Mouse (Mus musculus) CH12.LX (cell line): ENCODE results near the gene D630023F18Rik. TPM values are rescaled to one million over a fixed set of nuclear protein-coding genes. Genes with fewer than 3 reads are reported as not detected.

Experiments used
- DNase-seq: peaks from one replicate; pipeline ENCODE4 v3.0.0-alpha.2; 2013; ENCODE audit errors: extremely low read depth
- H3K27ac ChIP-seq: 2 replicates; pipeline ENCODE4 v1.5.1; 2012; ENCODE audit warnings: low read depth, mild to moderate bottlenecking, control low read depth, moderate library complexity; ENCODE audit not compliant: insufficient read depth
- H3K27me3 ChIP-seq: replicated peaks from 2 replicates; pipeline ENCODE3; 2012; ENCODE audit warnings: inconsistent platforms
- H3K36me3 ChIP-seq, 2 experiments: replicated peaks in 1 of 2; 2 replicates each; pipeline versions ENCODE3 to v1.6.1; 2012; ENCODE audit warnings: inconsistent platforms in 1 of 2, low read length in 1 of 2, mild to moderate bottlenecking in 1 of 2, mixed read lengths in 1 of 2, moderate library complexity in 1 of 2; ENCODE audit not compliant: control insufficient read depth in 1 of 2, insufficient read depth in 1 of 2
- H3K4me1 ChIP-seq, 2 experiments: 2 replicates each; pipeline ENCODE4 v1.6.1; 2012; ENCODE audit warnings: inconsistent platforms in 1 of 2, moderate library complexity in 1 of 2; ENCODE audit not compliant: insufficient read depth in 2 of 2, control insufficient read depth in 1 of 2
- H3K4me2 ChIP-seq: 2 replicates; pipeline ENCODE4 v1.6.1; 2012; ENCODE audit warnings: low read depth, mild to moderate bottlenecking, control low read depth; ENCODE audit not compliant: poor library complexity, insufficient read depth, severe bottlenecking
- H3K4me3 ChIP-seq, 3 experiments: fragments of 150-350 bp in 1 of 3; sonication (generic) in 1 of 3; replicated peaks in 1 of 3; 2 replicates each; pipeline versions ENCODE3 to v1.5.1; 2011 to 2012; ENCODE audit warnings: low read depth in 2 of 3, low read length in 2 of 3, mild to moderate bottlenecking in 2 of 3, moderate library complexity in 2 of 3, control low read depth in 1 of 3, improper control_type of control experiment in 1 of 3, inconsistent platforms in 1 of 3, mixed read lengths in 1 of 3; ENCODE audit not compliant: poor library complexity in 1 of 3
- H3K79me2 ChIP-seq: replicated peaks from 2 replicates; pipeline ENCODE4 v1.6.1; 2012; ENCODE audit warnings: mild to moderate bottlenecking, moderate library complexity; ENCODE audit not compliant: control insufficient read depth, poor library complexity, insufficient read depth, severe bottlenecking; ENCODE audit errors: extremely low read depth
- H3K9ac ChIP-seq: 2 replicates; pipeline ENCODE4 v1.6.1; 2012; ENCODE audit warnings: low read depth, mild to moderate bottlenecking, control low read depth, moderate library complexity; ENCODE audit not compliant: insufficient read depth
- H3K9me3 ChIP-seq: replicated peaks from 2 replicates; pipeline ENCODE3; 2012; ENCODE audit warnings: low read length, inconsistent platforms, mixed read lengths
- BHLHE40 ChIP-seq: IDR thresholded peaks from 2 replicates; pipeline ENCODE4 v1.6.1; 2011; ENCODE audit warnings: mild to moderate bottlenecking, low read depth, low read length, improper control_type of control experiment
- CHD1 ChIP-seq: IDR thresholded peaks from 2 replicates; pipeline ENCODE4 v1.6.1; 2012; ENCODE audit warnings: low read depth, low read length, improper control_type of control experiment, inconsistent platforms
- CHD2 ChIP-seq: IDR thresholded peaks from 2 replicates; pipeline ENCODE4 v1.6.1; 2011; ENCODE audit warnings: low read length, improper control_type of control experiment
- E2F4 ChIP-seq: IDR thresholded peaks from 2 replicates; pipeline ENCODE4 v1.6.1; 2011; ENCODE audit warnings: low read depth, low read length, improper control_type of control experiment; ENCODE audit not compliant: insufficient replicate concordance
- ETS1 ChIP-seq: conservative IDR thresholded peaks from 2 replicates; pipeline ENCODE4 v1.6.1; 2012; ENCODE audit warnings: low read depth, mild to moderate bottlenecking, inconsistent platforms, low read length, improper control_type of control experiment, moderate library complexity
- HCFC1 ChIP-seq: IDR thresholded peaks from 2 replicates; pipeline ENCODE4 v1.6.1; 2012; ENCODE audit warnings: low read depth, mild to moderate bottlenecking, inconsistent platforms, low read length, improper control_type of control experiment
- IRF4 ChIP-seq: IDR thresholded peaks from 2 replicates; pipeline ENCODE4 v1.6.1; 2014; ENCODE audit warnings: low read depth, mild to moderate bottlenecking, inconsistent platforms, low read length, improper control_type of control experiment
- JUN ChIP-seq: IDR thresholded peaks from 2 replicates; pipeline ENCODE4 v1.6.1; 2011; ENCODE audit warnings: low read depth, mild to moderate bottlenecking, low read length, improper control_type of control experiment, moderate library complexity; ENCODE audit not compliant: insufficient read depth
- KAT2A ChIP-seq: IDR thresholded peaks from 2 replicates; pipeline ENCODE4 v1.6.1; 2012; ENCODE audit warnings: low read length, improper control_type of control experiment, inconsistent platforms; ENCODE audit not compliant: insufficient replicate concordance
- MAFK ChIP-seq: IDR thresholded peaks from 2 replicates; pipeline ENCODE4 v1.6.1; 2011; ENCODE audit warnings: low read length, improper control_type of control experiment; ENCODE audit not compliant: insufficient replicate concordance
- PAX5 ChIP-seq: IDR thresholded peaks from 2 replicates; pipeline ENCODE4 v1.6.1; 2012; ENCODE audit warnings: low read length, inconsistent platforms, mixed read lengths
- POLR2AphosphoS2 ChIP-seq: IDR thresholded peaks from 2 replicates; pipeline ENCODE4 v1.6.1; 2011; ENCODE audit warnings: low read depth, low read length, improper control_type of control experiment
- RAD21 ChIP-seq: IDR thresholded peaks from 2 replicates; pipeline ENCODE4 v1.6.1; 2011; ENCODE audit warnings: low read depth, mild to moderate bottlenecking, low read length, improper control_type of control experiment, moderate library complexity
- RCOR1 ChIP-seq: conservative IDR thresholded peaks from 2 replicates; pipeline ENCODE4 v1.6.1; 2012; ENCODE audit warnings: low read depth, mild to moderate bottlenecking, inconsistent platforms, low read length, improper control_type of control experiment
- SIN3A ChIP-seq: IDR thresholded peaks from 2 replicates; pipeline ENCODE4 v1.6.1; 2012; ENCODE audit warnings: low read length, improper control_type of control experiment, inconsistent platforms
- TCF12 ChIP-seq: IDR thresholded peaks from 2 replicates; pipeline ENCODE4 v1.6.1; 2014; ENCODE audit warnings: low read depth, mild to moderate bottlenecking, inconsistent platforms, low read length, improper control_type of control experiment
- UBTF ChIP-seq: IDR thresholded peaks from 2 replicates; pipeline ENCODE4 v1.6.1; 2012; ENCODE audit warnings: low read depth, mild to moderate bottlenecking, inconsistent platforms, low read length, improper control_type of control experiment, moderate library complexity
- dilution Hi-C: fragments of 300-500 bp; cut with MboI; formaldehyde crosslinking; loops from 2 replicates; pipeline ENCODE4 v1.14.3; 2020; ENCODE audit warnings: low sequenced_read_pairs; ENCODE audit not compliant: extremely low pct_unique_long_range_greater_than_20kb, extremely low pct_ligation_motif_present
- in situ Hi-C: fragments of 300-500 bp; cut with MboI; formaldehyde crosslinking; loops from 3 replicates; pipeline ENCODE4 v1.14.3; 2019; ENCODE audit warnings: low sequenced_read_pairs, low pct_ligation_motif_present, low pct_unique_long_range_greater_than_20kb, mixed read lengths
- polyA plus RNA-seq: library from polyadenylated mRNA; unstranded; fragments of >175 nt; gene quantifications from 2 replicates; pipeline ENCODE4 v1.2.1, GENCODE M21; 2012; ENCODE audit warnings: low read depth; ENCODE audit not compliant: insufficient read length
- total RNA-seq, 2 experiments: library from RNA; depleted of rRNA; stranded (reverse); fragments of 300-350 nt in 1 of 2; fragments of >200 nt in 1 of 2; gene quantifications; 2 replicates each; pipeline ENCODE4 v1.2.3; 2012 to 2014

D630023F18Rik gene
- total and polyA plus RNA-seq, 3 experiments = 0.13 to 0.17 TPM; not detected in 1

DNA sequence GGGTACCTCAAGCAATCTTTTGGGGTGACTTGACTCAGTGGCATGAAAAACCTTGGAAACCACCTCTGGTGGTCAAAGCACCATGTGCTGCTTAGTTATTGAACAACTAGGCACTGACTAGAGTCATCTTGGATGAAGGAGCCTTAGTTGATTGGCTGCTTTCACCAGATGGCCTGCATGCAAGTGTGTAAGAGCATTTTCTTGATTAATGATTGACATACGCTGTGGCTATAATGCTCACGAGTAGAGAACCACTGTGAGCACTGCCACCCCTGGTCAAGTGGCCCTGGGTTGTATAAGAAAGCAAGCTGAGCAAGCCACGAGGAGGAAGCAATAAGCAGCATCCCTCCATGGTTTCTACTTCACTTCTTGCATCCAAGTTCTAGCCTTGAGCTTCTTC, 7.2 kb upstream of the D630023F18Rik start:
- H3K4me1 ChIP-seq = peaks cover 0 to 3% of the 10 kb centered on the region in 2 experiments; a peak in 1 of 4 replicates
- H3K36me3 ChIP-seq = no peaks in the 10 kb centered on the region
- no peaks in the 10 kb centered on the region for H3K79me2 ChIP-seq
- no peaks in the 10 kb centered on the region for H3K9me3 ChIP-seq
- no peak overlapping the region for H3K27ac ChIP-seq
- H3K9ac ChIP-seq = no peak overlapping the region
- in situ Hi-C loops = no loop called here
- no peak overlapping the region for H3K4me2 ChIP-seq
- TF ChIP-seq POLR2AphosphoS2 = no peak
- TF ChIP-seq CHD1 = no peak
- TF ChIP-seq E2F4 = no peak
- TF ChIP-seq PAX5 = no peak
- TF ChIP-seq BHLHE40 = no peak
- no peak for TF ChIP-seq SIN3A
- TF ChIP-seq RAD21 = no peak
- no peak for TF ChIP-seq TCF12
- TF ChIP-seq KAT2A = no peak
- TF ChIP-seq IRF4 = no peak
- no peak for TF ChIP-seq ETS1
- TF ChIP-seq CHD2 = no peak
- no peak for TF ChIP-seq RCOR1
- TF ChIP-seq MAFK = no peak
- TF ChIP-seq, all 38 proteins: peak for 0
- no peaks in the 10 kb centered on the region for H3K27me3 ChIP-seq
- DNase-seq = no peak
- dilution Hi-C loops = no loop called here
- no peak overlapping the region for H3K4me3 ChIP-seq

GRCm38 (mm10) chr1:65129634-65130180, 6.7 kb upstream of the D630023F18Rik start:
- in situ Hi-C loops (no loop called here), dilution Hi-C loops (no loop called here)
- H3K4me2 ChIP-seq = no peak overlapping the region
- H3K36me3 ChIP-seq = no peaks in the 10 kb centered on the region
- no peaks in the 10 kb centered on the region for H3K79me2 ChIP-seq
- H3K4me1 ChIP-seq = peaks cover 0 to 3% of the 10 kb centered on the region in 2 experiments; a peak in 1 of 4 replicates
- no peak overlapping the region for H3K27ac ChIP-seq
- no peak overlapping the region for H3K4me3 ChIP-seq
- H3K9me3 ChIP-seq = no peaks in the 10 kb centered on the region
- DNase-seq = no peak
- no peak for TF ChIP-seq UBTF
- TF ChIP-seq SIN3A = no peak
- TF ChIP-seq JUN = no peak
- no peak for TF ChIP-seq HCFC1
- H3K27me3 ChIP-seq = no peaks in the 10 kb centered on the region
- H3K9ac ChIP-seq = no peak overlapping the region
